Mouse (Mus musculus): Measurements from ENCODE around the gene Catsperg1. TPM values are rescaled to one million over a fixed set of nuclear protein-coding genes. Genes with fewer than 3 reads are reported as not detected.
"Not testable (repeated sequence)": the region's sequence is repeated elsewhere in the genome, so short reads cannot be mapped to it uniquely, and the experiment has no call there.

Catsperg1 gene
- total RNA-seq, 1 experiment from 2014 or later, result 0.63 TPM

GRCm38 (mm10) chr7:29170755-29171561 is 42.9 kb downstream of the Catsperg1 start:
- peak; percentile 51 for DNase-seq

- DNase-seq, result peak; percentile 88
Observed at GRCm38 (mm10) chr7:29170066-29170754, 43.6 kb downstream of the Catsperg1 start, which contains the start of the genes Ggn and Spred3. Ggn (plus strand) TSS chr7:29170210. Spred3 (minus strand) TSS chr7:29170411.

GRCm38 (mm10) chr7:29169231-29170065 is 44.4 kb downstream of the Catsperg1 start:
- peak; percentile 89 for DNase-seq

GRCm38 (mm10) chr7:29168791-29169230 is 45.0 kb downstream of the Catsperg1 start:
- no peak for DNase-seq

GRCm38 (mm10) chr7:29168121-29168695 is 45.6 kb downstream of the Catsperg1 start:
- DNase-seq, result no peak

- no peak for DNase-seq
Observed at GRCm38 (mm10) chr7:29167656-29168055, 46.2 kb downstream of the Catsperg1 start.

- peak; percentile 57 for DNase-seq
Observed at GRCm38 (mm10) chr7:29162750-29163525, 50.9 kb downstream of the Catsperg1 start.

- DNase-seq, result no peak
Observed at GRCm38 (mm10) chr7:29162294-29162693, 51.5 kb downstream of the Catsperg1 start.

- no peak for DNase-seq
Observed at GRCm38 (mm10) chr7:29158264-29158663, 55.6 kb downstream of the Catsperg1 start.

- DNase-seq, result peak; percentile 91
Observed at GRCm38 (mm10) chr7:29155838-29156782, 57.7 kb downstream of the Catsperg1 start, which contains the start of gene Fam98c. Fam98c (minus strand) TSS chr7:29156234.

- DNase-seq, result peak; percentile 95
Observed at GRCm38 (mm10) chr7:29155196-29155837, 58.5 kb downstream of the Catsperg1 start.

GRCm38 (mm10) chr7:29154018-29154720 is 59.7 kb downstream of the Catsperg1 start:
- DNase-seq, result no peak

- no peak for DNase-seq
Observed at GRCm38 (mm10) chr7:29151486-29151885, 62.3 kb downstream of the Catsperg1 start.

GRCm38 (mm10) chr7:29148771-29149170 is 65.1 kb downstream of the Catsperg1 start:
- DNase-seq, result no peak

- DNase-seq, result no peak
Observed at GRCm38 (mm10) chr7:29146625-29147367, 67.0 kb downstream of the Catsperg1 start.

GRCm38 (mm10) chr7:29144006-29144405 is 69.8 kb downstream of the Catsperg1 start:
- no peak for DNase-seq

GRCm38 (mm10) chr7:29141416-29141815 is 72.4 kb downstream of the Catsperg1 start:
- DNase-seq, result no peak

GRCm38 (mm10) chr7:29139237-29139636 is 74.6 kb downstream of the Catsperg1 start:
- DNase-seq, result not testable (repeated sequence)
